8 mouse cellular contexts compared by ENCODE assay signal in the genomic region with DNA sequence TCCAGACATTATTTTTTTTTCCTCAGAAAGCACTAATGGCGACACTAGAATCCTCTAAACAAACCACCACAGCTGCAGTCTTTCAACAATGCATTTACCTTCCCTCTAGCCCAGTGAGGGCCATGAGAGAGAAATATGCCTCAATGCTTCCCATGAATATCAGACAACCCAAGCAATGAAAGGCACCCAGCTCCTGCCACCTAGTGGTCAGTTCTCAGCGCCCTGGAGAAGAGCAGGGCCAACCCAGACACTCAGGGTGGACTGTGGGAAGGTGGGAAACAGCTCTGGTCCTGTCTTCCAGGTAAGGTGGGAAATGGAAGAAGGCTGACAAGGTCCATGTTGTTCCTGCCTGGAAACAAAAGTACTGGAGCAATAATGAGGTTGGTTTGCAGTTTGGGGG. TPM values are rescaled to one million over a fixed set of nuclear protein-coding genes. Genes with fewer than 3 reads are reported as not detected.
DNase-seq lines count a peak whose midpoint lies in the region; ATAC-seq and TF ChIP-seq lines count a peak whose summit lies in the region.

No protein-coding gene starts in this region.

- no peak overlapping the region for H3K9ac ChIP-seq in kidney, embryonic 14.5 days (ENCODE audit: low read depth, low read length)
- no peak overlapping the region for H3K9ac ChIP-seq in limb, embryonic 14.5 days (ENCODE audit: low read depth, low read length, severe bottlenecking)
- no peak overlapping the region for H3K9ac ChIP-seq in neural tube, embryonic 11.5 days (ENCODE audit: low read length)

- H3K27ac ChIP-seq in kidney, embryonic 14.5 days (ENCODE audit: low read depth, low read length), result no peak overlapping the region
- no peak overlapping the region for H3K27ac ChIP-seq in limb, embryonic 14.5 days (replicated peaks; ENCODE audit: low read depth, low read length)
- no peak overlapping the region for H3K27ac ChIP-seq in neural tube, embryonic 11.5 days (ENCODE audit: low read depth, low read length)

- no peak overlapping the region for H3K4me3 ChIP-seq in kidney, embryonic 14.5 days (ENCODE audit: low read length)
- H3K4me3 ChIP-seq in limb, embryonic 14.5 days (replicated peaks; ENCODE audit: low read length), result no peak overlapping the region
- no peak overlapping the region for H3K4me3 ChIP-seq in neural tube, embryonic 11.5 days (ENCODE audit: low read depth, low read length)

- H3K4me1 ChIP-seq in kidney, embryonic 14.5 days (ENCODE audit: control insufficient read depth, insufficient read depth, low read length), result no peaks in the 10 kb centered on the region
- no peaks in the 10 kb centered on the region for H3K4me1 ChIP-seq in limb, embryonic 14.5 days (ENCODE audit: control insufficient read depth, insufficient read depth, low read length)
- H3K4me1 ChIP-seq in neural tube, embryonic 11.5 days (ENCODE audit: control insufficient read depth, insufficient read depth, low read length), result no peaks in the 10 kb centered on the region

- ATAC-seq in kidney, embryonic 14.5 days (ENCODE audit: low FRiP score, low TSS enrichment), result peak; percentile 89
- peak; percentile 70 for ATAC-seq in limb, embryonic 14.5 days (ENCODE audit: low FRiP score, low read depth)
- peak; percentile 87 for ATAC-seq in neural tube, embryonic 11.5 days (ENCODE audit: insufficient read depth, low FRiP score, low TSS enrichment)

- TF ChIP-seq POLR2A in limb, embryonic 14.5 days (IDR thresholded peaks at IDR 0.05; ENCODE audit: borderline replicate concordance, extremely low read depth, insufficient read depth, insufficient read length), result no peak

- H3K9me3 ChIP-seq in kidney, embryonic 14.5 days (ENCODE audit: control insufficient read depth, low read length), result no peaks in the 10 kb centered on the region
- H3K9me3 ChIP-seq in limb, embryonic 14.5 days (ENCODE audit: control insufficient read depth, low read length), result no peaks in the 10 kb centered on the region
- no peaks in the 10 kb centered on the region for H3K9me3 ChIP-seq in neural tube, embryonic 11.5 days (ENCODE audit: control insufficient read depth, low read length)

- WGBS in kidney, embryonic 14.5 days, result 14% methylated on average over 2 of the region's 2 CpGs
- 19% methylated on average over 2 of the region's 2 CpGs for WGBS in limb, embryonic 14.5 days
- 13% methylated on average over 2 of the region's 2 CpGs for WGBS in neural tube, embryonic 11.5 days

- peak; percentile 37 to 49 for DNase-seq in urinary bladder, adult 18-20 months (ENCODE audit: low spot score in 2 of 2)
- no peak for DNase-seq in urinary bladder, postnatal 10 days (ENCODE audit: low spot score)
- DNase-seq in embryo, embryonic 11 days, result peak; percentile 55
- DNase-seq in heart, adult 8-10 months (ENCODE audit: low spot score), result peak; percentile 80
- peak; percentile 45 for DNase-seq in limb, embryonic 14.5 days (ENCODE audit: low spot score)
- peak; percentile 66 for DNase-seq in neural tube, embryonic 11.5 days (ENCODE audit: low spot score)
- DNase-seq in testis, postnatal 10 days (ENCODE audit: low spot score), result peak; percentile 79

- peaks cover 28% of the 10 kb centered on the region for H3K36me3 ChIP-seq in kidney, embryonic 14.5 days (ENCODE audit: control insufficient read depth, insufficient read depth, low read length)
- peaks cover 23% of the 10 kb centered on the region for H3K36me3 ChIP-seq in limb, embryonic 14.5 days (ENCODE audit: control insufficient read depth, insufficient read depth, low read length)
- peaks cover 3% of the 10 kb centered on the region; the same call in 1 of the 2 replicates for H3K36me3 ChIP-seq in neural tube, embryonic 11.5 days (ENCODE audit: control insufficient read depth, insufficient read depth, low read length)

- H3K4me2 ChIP-seq in kidney, embryonic 14.5 days (replicated peaks; ENCODE audit: low read depth, low read length), result no peak overlapping the region
- H3K4me2 ChIP-seq in limb, embryonic 14.5 days (replicated peaks; ENCODE audit: low read depth, low read length, severe bottlenecking), result no peak overlapping the region
- no peak overlapping the region for H3K4me2 ChIP-seq in neural tube, embryonic 11.5 days (ENCODE audit: low read depth)

- no peaks in the 10 kb centered on the region for H3K27me3 ChIP-seq in kidney, embryonic 14.5 days (ENCODE audit: control insufficient read depth, insufficient read depth, low read length)
- no peaks in the 10 kb centered on the region for H3K27me3 ChIP-seq in limb, embryonic 14.5 days (ENCODE audit: control insufficient read depth, insufficient read depth, low read length)
- no peaks in the 10 kb centered on the region for H3K27me3 ChIP-seq in neural tube, embryonic 11.5 days (ENCODE audit: control insufficient read depth, insufficient read depth, low read length)

RNA-seq across cellular contexts. Expression of a gene that starts 55.0 kb away (rescaled TPM):
- total RNA-seq in heart, adult 8-10 months (2022), result 1 to 10 TPM; 7.2 to 9.2 (median 7.6) TPM
- 52.1 and 54.4 TPM in 2 replicates for polyA plus RNA-seq in kidney, embryonic 14.5 days (2014; fragmentation: Nextera tagmentation; extraction: Ambion mirVana)
- polyA plus RNA-seq in limb, embryonic 14.5 days (2012; rRNA removed), result 14.3 and 15.4 TPM in 2 replicates
- polyA plus RNA-seq in limb, embryonic 14.5 days (2014; fragmentation: Nextera tagmentation; extraction: Ambion mirVana), result 33.7 and 37.5 TPM in 2 replicates
- 53.4 and 56.0 TPM in 2 replicates for polyA plus RNA-seq in neural tube, embryonic 11.5 days (2014; fragmentation: Nextera tagmentation; extraction: Ambion mirVana)
